Mouse (Mus musculus) inflammation-experienced regulatory T-cells, adult 6 months (primary cell): ENCODE data around the gene Smyd4. TPM values are rescaled to one million over a fixed set of nuclear protein-coding genes. Genes with fewer than 3 reads are reported as not detected.

ENCODE experiments used
- ATAC-seq: one replicate; pipeline ENCODE4 v1.8.0; 2017
- polyA plus RNA-seq, 3 experiments: library from polyadenylated mRNA; unstranded; fragments of 100-300 nt; shearing (Covaris generic); gene quantifications; one replicate each; pipeline ENCODE4 v1.2.1; 2017

Smyd4 gene
- polyA plus RNA-seq, 3 experiments from 2014 or later: 10.8 to 25.4 (median 23.2) TPM

GRCm38 (mm10) chr11:75453991-75454930, 106.0 kb downstream of the Smyd4 start, which contains the start of gene Wdr81:
Wdr81 (minus strand) TSS chr11:75454717.
- ATAC-seq: peak; percentile 99

Other genes with a start within 250 kb of the Smyd4 start
- gene Hic1, start 178.9 kb upstream of the Smyd4 start, polyA plus RNA-seq: under 1 TPM; 0.21 to 0.50 (median 0.38) TPM
- 10 to 100 TPM; 27.9 to 36.4 (median 32.7) TPM for gene Ovca2, start 169.6 kb upstream of the Smyd4 start, polyA plus RNA-seq
- gene Dph1, start 157.2 kb upstream of the Smyd4 start, polyA plus RNA-seq: 10 to 100 TPM in 2 of 3 experiments, 1 to 10 TPM in 1; 4.0 to 15.3 (median 11.7) TPM
- 1 to 10 TPM; 1.3 to 2.5 (median 2.2) TPM for gene Rtn4rl1, start 154.7 kb upstream of the Smyd4 start, polyA plus RNA-seq
- 100 to 1,000 TPM; 199 to 296 (median 217) TPM for gene Rpa1, start 109 bp upstream of the Smyd4 start, polyA plus RNA-seq
- gene Serpinf1, start 74.3 kb downstream of the Smyd4 start, polyA plus RNA-seq: 1 to 10 TPM; 3.3 to 5.0 (median 4.9) TPM
- gene Serpinf2, start 91.2 kb downstream of the Smyd4 start, polyA plus RNA-seq: not detected
- 1 to 10 TPM; 5.1 to 7.9 (median 5.2) TPM for gene Wdr81, start 106.3 kb downstream of the Smyd4 start, polyA plus RNA-seq
- 10 to 100 TPM in 2 of 3 experiments, 1 to 10 TPM in 1; 10.0 to 23.2 (median 21.3) TPM for gene Tlcd2, start 113.3 kb downstream of the Smyd4 start, polyA plus RNA-seq
- 10 to 100 TPM; 37.6 to 48.7 (median 43.8) TPM for gene Prpf8, start 138.4 kb downstream of the Smyd4 start, polyA plus RNA-seq
- gene Rilp, start 161.7 kb downstream of the Smyd4 start, polyA plus RNA-seq: not detected
- gene Scarf1, start 165.1 kb downstream of the Smyd4 start, polyA plus RNA-seq: under 1 TPM; 0.18 to 0.93 (median 0.28) TPM
- gene Slc43a2, start 183.3 kb downstream of the Smyd4 start, polyA plus RNA-seq: 10 to 100 TPM; 20.1 to 22.4 (median 21.6) TPM
- 10 to 100 TPM; 30.5 to 50.5 (median 40.2) TPM for gene Pitpna, start 239.7 kb downstream of the Smyd4 start, polyA plus RNA-seq